Mouse (Mus musculus): ENCODE results near the gene Aoc2. TPM values are rescaled to one million over a fixed set of nuclear protein-coding genes. Genes with fewer than 3 reads are reported as not detected.

Aoc2 gene
- total RNA-seq (2018; cell fraction: chromatin; rRNA removed): 10 to 100 TPM in 8 of 26 experiments, 1 to 10 TPM in 18; 2.8 to 12.9 (median 8.1) TPM
- total RNA-seq (2018; cell fraction: cytosol; rRNA removed): 1 to 10 TPM in 1 of 26 experiments, under 1 TPM in 25; 0.23 to 1.2 (median 0.44) TPM
- total RNA-seq (2018; cell fraction: nucleus; rRNA removed): 10 to 100 TPM in 1 of 26 experiments, 1 to 10 TPM in 25; 2.0 to 12.2 (median 6.2) TPM
- 0.43 to 1.0 TPM (median 0.67 TPM) in 3 replicates for polyA plus RNA-seq (2018)

DNA sequence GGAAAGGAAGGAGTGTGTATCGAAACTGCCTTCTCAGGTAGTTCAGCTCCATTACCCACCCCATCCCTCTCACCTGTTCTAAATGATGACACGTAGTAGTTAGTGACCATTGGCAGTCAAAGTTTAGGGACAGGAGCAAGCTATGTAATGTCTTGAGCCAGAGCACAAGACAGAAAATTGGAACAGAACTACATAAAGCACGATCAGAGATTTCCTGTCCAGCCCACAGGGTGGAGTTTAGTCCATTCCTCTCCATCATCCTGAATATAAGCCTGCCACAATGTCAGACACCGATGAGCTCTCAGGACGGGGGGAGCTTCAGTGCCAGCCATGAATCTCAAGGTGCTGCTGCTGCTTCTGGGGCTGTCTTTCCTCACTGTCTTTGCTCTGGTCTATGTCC, at the start of gene Aoc2:
Aoc2 (plus strand) TSS at position 301 of the 400 bp plus-strand sequence.
- Histone ChIP-seq H3K27ac (no peak within 1 kb of the TSS), H3K36me3 (ENCODE audit: inconsistent target) (peaks cover 53% of the 10 kb centered on the region), H3K79me2 (ENCODE audit: inconsistent target) (no peaks in the 10 kb centered on the region), H3K4me3 (ENCODE audit: inconsistent target) (no peak within 1 kb of the TSS)
- WGBS (ENCODE audit: missing documents): 89% methylated on average over 5 of the region's 5 CpGs

DNA sequence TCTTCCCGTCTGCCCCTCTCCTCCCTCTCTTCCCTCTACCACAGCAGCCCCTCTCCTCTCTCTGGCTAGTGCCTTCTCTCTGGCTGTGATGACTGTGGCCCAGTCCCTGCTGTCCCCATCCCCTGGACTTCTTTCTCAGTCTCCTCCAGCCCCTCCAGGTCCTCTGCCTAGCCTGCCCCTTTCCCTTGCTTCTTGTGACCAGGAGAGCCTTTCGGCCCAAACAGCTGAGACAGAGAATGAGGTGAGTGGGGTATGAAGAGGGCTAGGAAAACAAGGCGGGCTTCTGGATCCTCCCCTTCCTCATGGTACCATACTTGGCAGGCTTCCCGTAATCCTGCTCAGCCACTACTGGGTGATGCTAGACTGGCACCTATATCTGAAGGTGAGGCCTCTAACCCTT, 49.6 kb upstream of the Aoc2 start:
- peaks cover 14% of the 10 kb centered on the region for H3K79me2 ChIP-seq (ENCODE audit: inconsistent target)
- 77% methylated on average over 4 of the region's 4 CpGs for WGBS (ENCODE audit: missing documents)
- H3K36me3 ChIP-seq (ENCODE audit: inconsistent target): no peaks in the 10 kb centered on the region
- H3K27ac ChIP-seq: no peak overlapping the region
- no peak overlapping the region for H3K4me3 ChIP-seq (ENCODE audit: inconsistent target)

- Histone ChIP-seq H3K4me3 (ENCODE audit: inconsistent target) (no peak overlapping the region), H3K79me2 (ENCODE audit: inconsistent target) (peaks cover 14% of the 10 kb centered on the region), H3K27ac (no peak overlapping the region), H3K36me3 (ENCODE audit: inconsistent target) (no peaks in the 10 kb centered on the region)
- WGBS (ENCODE audit: missing documents): 78% methylated on average over 27 of the region's 27 CpGs
Observed at GRCm38 (mm10) chr11:101276319-101277070, 48.4 kb upstream of the Aoc2 start.

GRCm38 (mm10) chr11:101277381-101278222, 47.3 kb upstream of the Aoc2 start:
- Histone ChIP-seq H3K79me2 (ENCODE audit: inconsistent target) (peaks cover 14% of the 10 kb centered on the region), H3K36me3 (ENCODE audit: inconsistent target) (no peaks in the 10 kb centered on the region), H3K27ac (no peak overlapping the region), H3K4me3 (ENCODE audit: inconsistent target) (peak overlapping the region; percentile 86)
- WGBS (ENCODE audit: missing documents): 56% methylated on average over 12 of the region's 12 CpGs

DNA sequence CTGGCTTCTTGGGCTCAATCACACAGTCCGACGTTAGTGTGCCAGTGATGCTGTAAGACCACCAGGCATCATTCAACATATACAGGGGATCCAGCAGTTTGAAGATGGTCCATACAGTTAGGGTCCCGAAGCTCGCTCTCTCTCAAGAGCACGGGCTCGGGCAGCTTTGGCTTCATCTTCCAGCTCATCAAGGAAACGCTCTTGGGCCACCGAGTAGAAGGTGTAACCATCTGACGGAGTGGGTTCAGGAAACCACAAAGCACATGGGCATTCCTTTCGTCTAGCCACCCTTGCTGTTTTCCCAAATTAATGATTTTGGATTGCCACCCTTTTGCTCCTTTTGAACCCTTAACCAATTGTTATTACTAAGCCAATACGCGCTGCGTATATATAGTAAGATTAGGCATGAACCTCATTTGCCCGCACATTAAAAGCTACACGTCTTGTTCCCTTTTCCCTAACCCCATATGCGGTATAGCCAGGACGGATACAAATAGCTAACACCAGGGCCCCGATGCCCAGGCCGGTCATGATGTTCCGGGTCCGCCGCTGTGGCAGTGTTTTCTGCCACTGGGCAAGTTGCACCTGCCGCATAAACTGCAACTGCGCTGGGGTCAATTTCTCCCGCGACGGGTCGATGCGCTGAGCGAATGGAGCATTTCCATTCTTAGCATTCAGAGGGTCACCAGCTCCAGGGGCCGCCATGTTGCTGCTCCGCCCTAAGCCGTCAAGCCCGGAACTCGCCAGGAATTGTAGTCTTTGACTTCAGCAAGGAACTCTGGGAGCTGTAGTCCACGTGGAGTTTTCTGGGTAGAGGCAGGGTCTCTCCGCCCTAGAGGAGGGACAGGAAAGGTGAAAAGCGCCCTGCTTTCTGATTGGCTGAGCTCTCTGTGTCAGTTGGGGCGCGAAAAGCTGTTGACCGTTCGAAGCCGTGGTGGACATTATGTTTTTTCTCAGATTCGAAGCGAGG, 46.4 kb upstream of the Aoc2 start, which contains the start of the genes Cntd1 and Coa3:
Cntd1 (plus strand) TSS at position 790 of the 970 bp plus-strand sequence.
Coa3 (minus strand) TSS at position 892 of the 970 bp plus-strand sequence.
- Histone ChIP-seq H3K79me2 (ENCODE audit: inconsistent target) (peaks cover 14% of the 10 kb centered on the region), H3K4me3 (ENCODE audit: inconsistent target) (peak within 1 kb of the TSS; percentile 86), H3K27ac (peak within 1 kb of the TSS; percentile 50), H3K36me3 (ENCODE audit: inconsistent target) (no peaks in the 10 kb centered on the region)
- 6% methylated on average over 45 of the region's 45 CpGs for WGBS (ENCODE audit: missing documents)

GRCm38 (mm10) chr11:101279193-101279569, 45.7 kb upstream of the Aoc2 start:
- WGBS (ENCODE audit: missing documents): 79% methylated on average over 14 of the region's 14 CpGs
- peak overlapping the region; percentile 50; the same call in 1 of the 2 replicates for H3K27ac ChIP-seq
- H3K36me3 ChIP-seq (ENCODE audit: inconsistent target): no peaks in the 10 kb centered on the region
- peak overlapping the region; percentile 86 for H3K4me3 ChIP-seq (ENCODE audit: inconsistent target)
- H3K79me2 ChIP-seq (ENCODE audit: inconsistent target): peaks cover 14% of the 10 kb centered on the region

- Histone ChIP-seq H3K4me3 (ENCODE audit: inconsistent target) (no peak overlapping the region), H3K36me3 (ENCODE audit: inconsistent target) (no peaks in the 10 kb centered on the region), H3K27ac (no peak overlapping the region), H3K79me2 (ENCODE audit: inconsistent target) (peaks cover 14% of the 10 kb centered on the region)
- 89% methylated on average over 6 of the region's 7 CpGs for WGBS (ENCODE audit: missing documents)
Observed at GRCm38 (mm10) chr11:101280837-101281236, 44.0 kb upstream of the Aoc2 start.

GRCm38 (mm10) chr11:101282896-101283295, 42.0 kb upstream of the Aoc2 start:
- H3K4me3 ChIP-seq (ENCODE audit: inconsistent target): no peak overlapping the region
- peaks cover 7% of the 10 kb centered on the region for H3K79me2 ChIP-seq (ENCODE audit: inconsistent target)
- 86% methylated on average over 5 of the region's 5 CpGs for WGBS (ENCODE audit: missing documents)
- no peaks in the 10 kb centered on the region for H3K36me3 ChIP-seq (ENCODE audit: inconsistent target)
- H3K27ac ChIP-seq: no peak overlapping the region

DNA sequence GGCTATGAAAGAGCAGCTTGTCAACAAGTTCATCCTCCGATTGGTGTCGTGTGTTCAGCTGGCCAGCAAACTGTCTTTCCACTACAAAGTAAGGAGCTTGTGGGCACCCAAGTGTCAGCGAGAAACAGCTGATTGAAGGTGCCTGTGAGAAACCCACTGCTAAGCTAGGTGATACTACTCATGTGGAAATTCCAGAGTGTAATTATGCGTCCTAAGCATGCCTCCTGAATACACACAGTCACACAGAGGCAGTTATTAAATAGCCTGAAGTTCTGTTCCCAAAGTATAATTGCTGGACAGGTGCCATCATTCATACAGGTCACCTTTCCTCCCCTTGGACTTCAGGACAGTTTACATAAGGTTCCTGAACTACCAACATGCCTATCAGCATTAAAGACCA, 41.1 kb upstream of the Aoc2 start:
- H3K4me3 ChIP-seq (ENCODE audit: inconsistent target): no peak overlapping the region
- peaks cover 8% of the 10 kb centered on the region; the same call in 1 of the 2 replicates for H3K36me3 ChIP-seq (ENCODE audit: inconsistent target)
- H3K79me2 ChIP-seq (ENCODE audit: inconsistent target): no peaks in the 10 kb centered on the region
- H3K27ac ChIP-seq: no peak overlapping the region
- WGBS (ENCODE audit: missing documents): 94% methylated on average over 4 of the region's 4 CpGs

GRCm38 (mm10) chr11:101287306-101287705, 37.6 kb upstream of the Aoc2 start:
- 24% methylated on average over 9 of the region's 9 CpGs for WGBS (ENCODE audit: missing documents)
- no peaks in the 10 kb centered on the region for H3K79me2 ChIP-seq (ENCODE audit: inconsistent target)
- peaks cover 43% of the 10 kb centered on the region for H3K36me3 ChIP-seq (ENCODE audit: inconsistent target)
- H3K27ac ChIP-seq: no peak overlapping the region
- no peak overlapping the region for H3K4me3 ChIP-seq (ENCODE audit: inconsistent target)

DNA sequence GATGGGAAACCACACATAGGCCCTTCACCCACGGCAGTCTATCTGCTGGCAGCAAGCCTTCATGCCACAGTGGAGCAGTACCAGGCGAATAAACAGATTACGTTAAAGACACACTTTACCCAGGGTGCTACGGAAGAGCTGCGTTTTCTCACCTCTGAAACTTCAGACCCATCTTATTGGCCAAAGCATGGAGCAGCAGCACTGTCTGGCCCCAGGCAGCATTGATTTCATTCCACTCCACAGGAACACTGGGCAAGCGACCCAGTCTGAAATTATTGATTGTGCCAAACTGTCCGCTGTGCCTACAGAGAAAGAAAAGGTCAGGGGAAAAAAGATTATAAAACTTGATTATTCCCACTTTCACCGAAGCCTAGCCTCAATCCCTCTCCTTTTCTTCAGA, 33.6 kb upstream of the Aoc2 start:
- H3K36me3 ChIP-seq (ENCODE audit: inconsistent target): peaks cover 81% of the 10 kb centered on the region
- peaks cover 14% of the 10 kb centered on the region; the same call in 1 of the 2 replicates for H3K79me2 ChIP-seq (ENCODE audit: inconsistent target)
- no peak overlapping the region for H3K27ac ChIP-seq
- no peak overlapping the region for H3K4me3 ChIP-seq (ENCODE audit: inconsistent target)
- WGBS (ENCODE audit: missing documents): 98% methylated on average over 8 of the region's 8 CpGs

GRCm38 (mm10) chr11:101295191-101295590, 29.7 kb upstream of the Aoc2 start:
- Histone ChIP-seq H3K4me3 (ENCODE audit: inconsistent target) (no peak overlapping the region), H3K36me3 (ENCODE audit: inconsistent target) (peaks cover 96% of the 10 kb centered on the region), H3K79me2 (ENCODE audit: inconsistent target) (peaks cover 54% of the 10 kb centered on the region), H3K27ac (no peak overlapping the region)
- WGBS (ENCODE audit: missing documents): 97% methylated on average over 8 of the region's 8 CpGs

DNA sequence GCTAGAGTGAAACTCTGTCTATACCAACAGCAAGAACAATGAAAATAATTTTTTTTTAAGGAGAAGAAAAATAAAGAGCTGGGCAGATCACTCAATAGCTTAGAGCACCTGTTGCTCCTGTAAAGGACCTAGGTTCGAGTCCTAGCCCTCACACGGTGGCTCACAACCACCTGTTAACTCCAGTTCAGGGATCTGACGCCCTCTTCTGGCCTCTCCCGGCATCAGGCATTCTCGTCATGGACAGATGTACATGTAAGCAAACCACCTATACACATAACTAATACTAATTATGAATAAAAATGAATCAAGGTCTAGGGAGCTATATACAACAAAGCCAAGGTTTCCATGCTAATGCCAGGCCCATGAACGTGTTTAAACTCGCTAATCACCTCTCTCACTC, 24.0 kb upstream of the Aoc2 start:
- WGBS (ENCODE audit: missing documents): 74% methylated on average over 7 of the region's 7 CpGs
- H3K4me3 ChIP-seq (ENCODE audit: inconsistent target): peak overlapping the region; percentile 100

More for the DNA sequence above, 24.0 kb upstream of the Aoc2 start:
- Histone ChIP-seq H3K36me3 (ENCODE audit: inconsistent target) (peaks cover 40% of the 10 kb centered on the region), H3K27ac (no peak overlapping the region), H3K79me2 (ENCODE audit: inconsistent target) (peaks cover 62% of the 10 kb centered on the region)
